Mouse (Mus musculus): Measurements from ENCODE around the gene 1600014C10Rik.
A peak's percentile ranks its signal among the peaks of the same experiment; 100 is the strongest.

The 1600014C10Rik gene

GRCm38 (mm10) chr7:38215697-38216096 is 32.7 kb downstream of the 1600014C10Rik start:
- no peak for DNase-seq (ENCODE audit: low spot score)

GRCm38 (mm10) chr7:38217417-38218171 is 34.6 kb downstream of the 1600014C10Rik start:
- DNase-seq (ENCODE audit: low spot score) = peak; percentile 84

- DNase-seq (ENCODE audit: low spot score) = no peak
Observed at GRCm38 (mm10) chr7:38218631-38219367, 35.8 kb downstream of the 1600014C10Rik start.

GRCm38 (mm10) chr7:38219526-38219925 is 36.5 kb downstream of the 1600014C10Rik start:
- peak; percentile 54 for DNase-seq (ENCODE audit: low spot score)

- no peak for DNase-seq (ENCODE audit: low spot score)
Observed at GRCm38 (mm10) chr7:38220866-38221265, 37.8 kb downstream of the 1600014C10Rik start.

GRCm38 (mm10) chr7:38224577-38225369 is 41.8 kb downstream of the 1600014C10Rik start:
- no peak for DNase-seq (ENCODE audit: low spot score)

- peak; percentile 44 for DNase-seq (ENCODE audit: low spot score)
Observed at GRCm38 (mm10) chr7:38226226-38226625, 43.2 kb downstream of the 1600014C10Rik start.

- peak; percentile 90 for DNase-seq (ENCODE audit: low spot score)
Observed at GRCm38 (mm10) chr7:38227181-38227899, 44.3 kb downstream of the 1600014C10Rik start.

GRCm38 (mm10) chr7:38227900-38228298 is 44.9 kb downstream of the 1600014C10Rik start, which contains the start of gene Plekhf1:
TSS of gene Plekhf1 (minus strand) at chr7:38228016.
- peak; percentile 97 for DNase-seq (ENCODE audit: low spot score)

GRCm38 (mm10) chr7:38228329-38228728 is 45.3 kb downstream of the 1600014C10Rik start:
- no peak for DNase-seq (ENCODE audit: low spot score)

- DNase-seq (ENCODE audit: low spot score) = peak; percentile 59
Observed at GRCm38 (mm10) chr7:38230285-38230684, 47.3 kb downstream of the 1600014C10Rik start.

- no peak for DNase-seq (ENCODE audit: low spot score)
Observed at GRCm38 (mm10) chr7:38236400-38237105, 53.5 kb downstream of the 1600014C10Rik start.

GRCm38 (mm10) chr7:38237140-38237539 is 54.1 kb downstream of the 1600014C10Rik start:
- DNase-seq (ENCODE audit: low spot score) = no peak

- DNase-seq (ENCODE audit: low spot score) = no peak
Observed at GRCm38 (mm10) chr7:38242417-38242816, 59.4 kb downstream of the 1600014C10Rik start.

Measured in urinary bladder, postnatal 14 days (tissue).